Mouse (Mus musculus) CD4-positive, CD25-positive, alpha-beta regulatory T cell, adult 4 months (primary cell): ENCODE measurements around the gene Defb45. TPM values are rescaled to one million over a fixed set of nuclear protein-coding genes. Genes with fewer than 3 reads are reported as not detected.

Experiments
- ATAC-seq: one replicate; pipeline ENCODE4 v1.8.0; 2017
- polyA plus RNA-seq, 2 experiments: library from polyadenylated mRNA; unstranded; fragments of 100-300 nt; shearing (Covaris generic); gene quantifications; one replicate each; pipeline ENCODE4 v1.2.1; 2017

Gene Defb45
- not detected for polyA plus RNA-seq

GRCm38 (mm10) chr2:152599299-152599698 is at the start of gene Defb45:
Defb45 (minus strand) TSS chr2:152599399.
- no peak for ATAC-seq

GRCm38 (mm10) chr2:152639406-152640113 is 40.4 kb upstream of the Defb45 start:
- ATAC-seq = no peak

GRCm38 (mm10) chr2:152638865-152639264 is 39.7 kb upstream of the Defb45 start:
- ATAC-seq = no peak

GRCm38 (mm10) chr2:152637381-152637780 is 38.2 kb upstream of the Defb45 start:
- no peak for ATAC-seq

DNA sequence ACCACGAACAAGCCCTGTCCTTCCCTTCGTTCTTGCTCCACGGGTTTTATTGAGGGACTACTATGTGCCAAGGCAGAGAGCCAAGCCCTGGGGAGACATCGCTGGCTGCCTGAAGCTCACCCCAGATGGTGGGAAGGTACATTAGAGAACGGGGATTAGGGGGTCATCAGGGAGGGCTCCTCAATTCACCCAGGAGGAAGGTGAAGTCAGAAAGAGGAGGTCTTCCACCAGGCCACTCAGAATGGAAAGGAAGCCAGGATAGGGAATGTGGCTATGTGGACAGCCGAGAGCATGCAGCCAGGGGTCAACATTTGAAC is 37.8 kb upstream of the Defb45 start:
- no peak for ATAC-seq

- ATAC-seq = no peak
Measured at GRCm38 (mm10) chr2:152636246-152637005, 37.2 kb upstream of the Defb45 start.

GRCm38 (mm10) chr2:152634311-152634710 is 35.1 kb upstream of the Defb45 start:
- ATAC-seq = no peak

- no peak for ATAC-seq
Measured at GRCm38 (mm10) chr2:152633334-152633733, 34.1 kb upstream of the Defb45 start.

GRCm38 (mm10) chr2:152629904-152630303 is 30.7 kb upstream of the Defb45 start:
- no peak for ATAC-seq

GRCm38 (mm10) chr2:152629239-152629638 is 30.0 kb upstream of the Defb45 start:
- ATAC-seq = no peak

GRCm38 (mm10) chr2:152628066-152628465 is 28.9 kb upstream of the Defb45 start:
- ATAC-seq = no peak

DNA sequence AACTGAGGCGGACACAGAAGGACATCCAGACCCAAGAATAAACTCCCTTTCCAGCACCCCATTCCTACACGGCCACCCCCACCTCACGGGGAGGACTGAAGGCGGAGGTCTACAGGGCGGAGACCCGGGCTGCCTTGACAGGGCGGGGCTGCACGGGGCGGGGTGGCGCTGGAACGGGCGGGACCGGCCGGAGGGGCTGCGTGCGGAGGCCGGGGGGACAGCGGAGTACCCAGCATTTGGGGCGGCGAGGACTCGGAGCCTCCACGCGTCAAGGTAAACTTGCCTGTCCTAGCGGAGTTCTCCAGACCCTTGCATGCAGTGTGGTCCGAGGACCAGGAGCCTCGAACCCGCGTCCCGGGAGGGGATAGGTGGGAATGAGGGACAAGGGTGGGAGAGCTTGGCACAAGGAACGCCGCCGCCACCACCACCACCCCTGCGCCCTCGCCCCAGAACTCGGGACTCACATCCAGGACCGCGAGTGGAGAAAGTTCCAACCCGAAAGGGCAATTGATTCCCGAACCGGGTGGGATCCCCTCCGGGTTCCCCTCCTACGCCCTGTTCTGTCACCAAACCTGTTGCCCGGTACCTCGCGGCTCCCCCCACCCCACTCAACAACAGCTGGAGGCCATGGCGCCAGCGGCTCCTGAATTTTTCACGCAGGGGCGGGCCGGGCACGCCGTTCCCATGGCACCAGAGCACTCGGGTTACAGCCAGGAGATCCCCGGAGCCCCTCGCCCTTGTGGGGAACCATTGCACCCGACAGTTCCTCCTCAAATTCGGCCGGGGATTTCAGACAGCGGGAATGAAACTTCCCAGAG is 27.8 kb upstream of the Defb45 start, which contains the start of gene Rem1:
Gene Rem1, plus strand, starts transcription at position 178 of the 818 bp plus-strand sequence.
- no peak for ATAC-seq

DNA sequence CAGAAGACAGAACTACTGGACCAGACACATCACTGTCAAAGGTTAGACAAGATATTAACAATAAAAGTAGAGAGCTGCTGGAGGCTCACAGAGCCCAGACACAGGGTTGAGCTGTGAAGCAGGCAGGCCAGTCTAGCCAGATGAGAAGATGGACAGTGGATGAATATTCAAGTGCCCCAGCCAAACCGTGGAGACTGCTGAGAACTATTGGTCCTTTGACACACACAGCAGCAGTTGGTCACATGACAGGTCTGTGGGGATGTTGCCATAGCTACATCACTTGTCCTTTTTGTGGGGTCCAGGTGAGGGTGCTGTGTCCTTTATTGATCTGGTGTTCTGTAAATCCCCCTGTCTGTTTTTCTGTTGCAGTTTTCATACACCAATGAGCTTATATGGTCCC is 26.1 kb upstream of the Defb45 start:
- ATAC-seq = no peak

DNA sequence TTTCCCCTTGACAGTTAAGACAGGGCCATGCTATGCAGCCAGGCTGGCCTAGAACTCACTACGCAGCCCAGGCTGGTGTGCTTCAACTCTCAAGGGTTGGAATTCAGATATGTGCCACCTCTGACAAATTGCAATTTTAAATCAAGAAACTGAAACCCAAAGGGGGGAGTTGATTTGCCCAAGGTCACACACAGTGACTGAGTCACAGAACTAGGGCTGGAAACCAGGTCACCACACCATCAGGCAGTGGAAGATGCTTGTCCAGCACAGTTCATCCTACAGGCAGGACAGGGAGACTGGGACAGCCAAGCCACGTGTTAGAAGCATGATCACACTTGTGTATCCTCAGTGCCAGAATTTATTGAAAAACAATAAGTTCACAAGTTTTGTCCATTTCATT is 25.4 kb upstream of the Defb45 start:
- no peak for ATAC-seq

DNA sequence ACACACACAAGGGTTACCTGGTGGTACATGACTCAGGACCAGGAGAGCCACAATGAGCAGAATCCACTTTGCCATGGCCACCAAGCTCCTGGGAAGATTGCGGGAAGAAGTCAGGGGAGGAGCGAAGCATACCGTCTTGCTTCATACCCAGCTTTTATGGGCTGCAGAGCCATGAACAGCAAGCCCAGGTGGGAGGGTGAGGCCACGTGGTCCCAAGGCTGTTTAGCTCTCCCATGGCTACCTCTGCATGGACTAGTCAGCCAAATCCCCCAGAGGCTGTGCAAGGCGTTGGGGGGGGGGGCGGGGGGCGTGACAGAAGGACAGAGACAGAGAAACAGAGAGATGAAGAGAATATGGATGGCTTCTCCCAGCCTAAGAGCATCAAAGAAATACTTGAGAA is 23.8 kb upstream of the Defb45 start, which contains the start of gene Defb25:
Gene Defb25, minus strand, starts transcription at position 101 of the 400 bp plus-strand sequence.
- ATAC-seq = no peak

DNA sequence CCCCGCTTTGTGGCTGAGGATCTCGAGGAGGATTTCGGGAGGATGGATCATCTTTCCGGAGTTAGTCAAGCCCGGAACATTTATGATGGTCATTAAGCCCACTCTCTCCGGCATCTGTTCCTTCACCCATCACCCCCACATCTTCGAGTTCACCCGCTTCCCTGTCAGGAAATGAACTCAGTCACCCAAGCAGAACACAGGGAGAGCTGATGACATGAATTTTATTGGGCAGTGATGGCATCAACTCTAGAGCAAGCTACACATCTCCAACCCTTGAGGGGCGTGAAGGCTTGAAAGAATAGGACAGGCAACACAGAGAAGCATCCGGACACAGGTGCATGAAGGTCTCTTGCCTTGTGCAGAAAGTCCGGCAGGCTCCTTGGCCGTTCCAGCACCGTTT is 23.0 kb upstream of the Defb45 start:
- no peak for ATAC-seq

DNA sequence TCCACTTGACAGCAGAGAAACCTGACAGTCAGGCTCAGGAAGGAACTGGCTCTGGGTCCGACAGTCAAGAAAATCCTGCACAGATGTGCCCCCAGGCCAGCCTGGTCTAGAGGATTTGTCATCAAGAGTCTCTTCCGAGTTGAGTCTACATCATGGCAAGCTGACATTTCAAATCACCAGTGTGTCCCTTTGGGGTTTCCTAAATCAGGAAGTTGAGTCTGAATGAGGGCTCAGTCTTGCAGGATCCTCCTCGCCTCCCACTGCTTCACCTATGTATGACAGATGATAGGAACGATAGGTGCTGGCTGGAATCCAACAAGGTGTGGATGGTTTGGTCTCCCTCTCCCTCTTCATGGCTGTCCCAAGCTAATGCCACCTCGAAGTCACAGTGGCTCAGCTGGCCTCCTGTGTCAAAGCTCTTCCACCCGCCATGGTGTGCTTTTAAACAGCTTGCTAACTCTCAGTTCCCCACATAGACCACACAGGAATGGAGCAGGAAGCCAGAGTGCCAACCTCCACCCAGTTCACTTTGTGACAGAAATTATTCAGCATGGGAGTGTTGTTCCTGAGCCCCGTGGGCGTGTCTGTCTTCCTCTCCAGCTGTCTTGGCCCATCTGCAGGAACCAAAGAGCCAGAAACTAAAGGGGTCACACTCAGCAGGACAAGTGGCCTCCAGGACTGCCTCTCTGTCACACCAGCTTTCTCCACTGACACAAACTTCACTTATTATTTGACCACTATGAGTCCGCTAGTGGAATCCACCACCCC is 21.4 kb upstream of the Defb45 start:
- no peak for ATAC-seq

GRCm38 (mm10) chr2:152617374-152617773 is 18.2 kb upstream of the Defb45 start:
- no peak for ATAC-seq

- ATAC-seq = no peak
Measured at GRCm38 (mm10) chr2:152616470-152616869, 17.3 kb upstream of the Defb45 start.

DNA sequence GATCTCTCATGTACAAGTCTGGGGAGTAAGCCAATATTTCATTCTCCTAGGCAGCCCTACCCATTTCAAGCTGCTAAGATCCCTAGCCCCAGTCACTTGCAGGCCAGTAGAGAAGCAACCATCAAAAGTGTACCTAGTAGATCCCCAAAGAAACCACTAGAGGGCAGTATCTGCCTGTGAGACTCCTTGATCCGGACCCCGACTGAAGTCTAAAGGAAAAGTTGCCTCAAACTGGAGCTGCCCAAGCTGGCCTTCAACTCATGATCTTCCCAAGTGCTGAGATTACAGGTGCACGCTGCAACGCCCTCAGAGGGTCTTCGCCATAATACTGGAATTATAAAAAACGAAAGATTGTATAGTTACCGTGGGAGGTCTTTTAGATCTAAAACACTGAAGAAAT is 16.4 kb upstream of the Defb45 start:
- ATAC-seq = peak; percentile 58

- no peak for ATAC-seq
Measured at GRCm38 (mm10) chr2:152612193-152612592, 13.0 kb upstream of the Defb45 start.

- ATAC-seq = no peak
Measured at GRCm38 (mm10) chr2:152608719-152609118, 9.5 kb upstream of the Defb45 start.
